In genomic region chr8:105484392-105484791, GRCm38 (mm10) we compare ENCODE assay signal across 8 mouse cellular contexts. TPM values are rescaled to one million over a fixed set of nuclear protein-coding genes. Genes with fewer than 3 reads are reported as not detected.
A peak's percentile ranks its signal among the peaks of the same experiment; 100 is the strongest.
DNase-seq lines count a peak whose midpoint lies in the region; ATAC-seq and TF ChIP-seq lines count a peak whose summit lies in the region.

No protein-coding gene starts in this region.

- DNase-seq in layer of hippocampus, postnatal 10 days (ENCODE audit: low spot score in 2 of 2) = peak; percentile 56 to 68
- no peak for DNase-seq in layer of hippocampus, postnatal 36 days
- DNase-seq in Patski (ENCODE audit: low read depth, low spot score) = peak; percentile 88
- DNase-seq in forebrain, embryonic 14.5 days (ENCODE audit: low spot score) = peak; percentile 34
- DNase-seq in kidney, adult 11 months = peak; percentile 84
- DNase-seq in ovary, postnatal 36 days (ENCODE audit: low spot score) = peak; percentile 82
- DNase-seq in left cerebral cortex, postnatal 36 days (ENCODE audit: low spot score in 2 of 2) = no peak

- no peak overlapping the region for H3K4me2 ChIP-seq in forebrain, embryonic 14.5 days (ENCODE audit: low read length)
- H3K4me2 ChIP-seq in lung, embryonic 16.5 days (ENCODE audit: low read depth, low read length) = no peak overlapping the region

- no peaks in the 10 kb centered on the region for H3K27me3 ChIP-seq in Patski
- no peaks in the 10 kb centered on the region for H3K27me3 ChIP-seq in forebrain, embryonic 14.5 days (replicated peaks; ENCODE audit: control insufficient read depth, insufficient read depth, low read length)
- H3K27me3 ChIP-seq in lung, embryonic 16.5 days (ENCODE audit: control insufficient read depth, insufficient read depth, low read depth, low read length) = no peaks in the 10 kb centered on the region

- peak; percentile 92 for TF ChIP-seq CTCF in Patski (IDR thresholded peaks at IDR 0.05)

- POLR2A ChIA-PET in Patski (lab: Charles Lee) = interaction anchor here (0.5 to 1.4 kb wide), 6 partner anchors 12 to 81 kb away, joined by 3 to 4 read pairs (median 3); partner anchors contain the start of genes Atp6v0d1 and Zdhhc1

- in situ Hi-C loops in Patski (cut with MboI; ENCODE audit: low pct_unique_long_range_greater_than_20kb) = no loop called here

- CTCF ChIA-PET in Patski (lab: Charles Lee) = interaction anchor here (0.8 to 3.5 kb wide), 21 partner anchors 9 to 106 kb away, joined by 3 to 21 read pairs (median 6); partner anchors contain the start of genes Atp6v0d1, Hsd11b2 and Tppp3

- 13% methylated on average over 2 of the region's 2 CpGs for WGBS in forebrain, embryonic 14.5 days
- WGBS in lung, embryonic 16.5 days = 51% methylated on average over 2 of the region's 2 CpGs

- no peak overlapping the region for H3K4me3 ChIP-seq in forebrain, embryonic 14.5 days (ENCODE audit: low read depth, low read length)
- no peak overlapping the region for H3K4me3 ChIP-seq in lung, embryonic 16.5 days (ENCODE audit: low read length)

- H3K9me3 ChIP-seq in forebrain, embryonic 14.5 days (replicated peaks; ENCODE audit: control insufficient read depth, low read length) = no peaks in the 10 kb centered on the region
- no peaks in the 10 kb centered on the region for H3K9me3 ChIP-seq in lung, embryonic 16.5 days (ENCODE audit: control insufficient read depth, low read length)

- H3K27ac ChIP-seq in forebrain, embryonic 14.5 days (ENCODE audit: low read depth, low read length) = no peak overlapping the region
- no peak overlapping the region for H3K27ac ChIP-seq in lung, embryonic 16.5 days (ENCODE audit: low read length)

- ATAC-seq in Patski = peak; percentile 71
- ATAC-seq in forebrain, embryonic 14.5 days = peak; percentile 40; the same call in 1 of the 2 replicates
- peak; percentile 59; the same call in 1 of the 2 replicates for ATAC-seq in lung, embryonic 16.5 days (ENCODE audit: low read depth)

- H3K4me1 ChIP-seq in forebrain, embryonic 14.5 days (ENCODE audit: control insufficient read depth, insufficient read depth, low read length) = no peaks in the 10 kb centered on the region
- H3K4me1 ChIP-seq in lung, embryonic 16.5 days (replicated peaks; ENCODE audit: control insufficient read depth, insufficient read depth, low read length) = peaks cover 5% of the 10 kb centered on the region; the same call in 1 of the 2 replicates

- intact Hi-C loops in left cerebral cortex, postnatal 36 days (cut with DNase I) = no loop called here

- H3K9ac ChIP-seq in forebrain, embryonic 14.5 days (ENCODE audit: low read length) = no peak overlapping the region
- no peak overlapping the region for H3K9ac ChIP-seq in lung, embryonic 16.5 days (ENCODE audit: low read length)

- H3K36me3 ChIP-seq in forebrain, embryonic 14.5 days (ENCODE audit: control insufficient read depth, insufficient read depth, low read length) = no peaks in the 10 kb centered on the region
- H3K36me3 ChIP-seq in lung, embryonic 16.5 days (ENCODE audit: control insufficient read depth, insufficient read depth, low read length) = no peaks in the 10 kb centered on the region

RNA-seq across cellular contexts. Expression of gene Zdhhc1, which starts 12.3 kb away (rescaled TPM):
- total RNA-seq in layer of hippocampus, postnatal 10 days (2021) = 10 to 100 TPM; 17.5 to 20.4 TPM
- 10 to 100 TPM; 32.8 to 37.6 TPM for total RNA-seq in layer of hippocampus, postnatal 36 days (2021)
- 68.3 TPM for polyA plus RNA-seq in Patski (2021)
- 15.5 and 22.0 TPM in 2 replicates for polyA plus RNA-seq in forebrain, embryonic 14.5 days (2014; fragmentation: Nextera tagmentation; extraction: Ambion mirVana)
- 48.3 and 48.4 TPM in 2 replicates for polyA plus RNA-seq in lung, embryonic 16.5 days (2015; fragmentation: Nextera tagmentation; extraction: Ambion mirVana)
- 10 to 100 TPM; 33.2 to 45.3 TPM for total RNA-seq in left cerebral cortex, postnatal 36 days (2021)

RNA-seq across cellular contexts. Expression of gene Tppp3, which starts 13.1 kb away (rescaled TPM):
- 10 to 100 TPM; 34.5 to 40.0 TPM for total RNA-seq in layer of hippocampus, postnatal 10 days (2021)
- total RNA-seq in layer of hippocampus, postnatal 36 days (2021) = 10 to 100 TPM; 31.9 TPM
- 2.7 TPM for polyA plus RNA-seq in Patski (2021)
- 49.2 and 57.0 TPM in 2 replicates for polyA plus RNA-seq in forebrain, embryonic 14.5 days (2014; fragmentation: Nextera tagmentation; extraction: Ambion mirVana)
- polyA plus RNA-seq in lung, embryonic 16.5 days (2015; fragmentation: Nextera tagmentation; extraction: Ambion mirVana) = 83.3 and 110 TPM in 2 replicates
- total RNA-seq in left cerebral cortex, postnatal 36 days (2021) = 10 to 100 TPM; 36.1 to 46.4 TPM

RNA-seq across cellular contexts. Expression of gene Hsd11b2, which starts 34.2 kb away (rescaled TPM):
- under 1 TPM in 1 of 2 experiments, not detected in 1; 0.18 TPM for total RNA-seq in layer of hippocampus, postnatal 10 days (2021)
- not detected for total RNA-seq in layer of hippocampus, postnatal 36 days (2021)
- 8.2 TPM for polyA plus RNA-seq in Patski (2021)
- 1.1 and 1.8 TPM in 2 replicates for polyA plus RNA-seq in forebrain, embryonic 14.5 days (2014; fragmentation: Nextera tagmentation; extraction: Ambion mirVana)
- 1.6 and 2.2 TPM in 2 replicates for polyA plus RNA-seq in lung, embryonic 16.5 days (2015; fragmentation: Nextera tagmentation; extraction: Ambion mirVana)
- under 1 TPM in 1 of 2 experiments, not detected in 1; 0.20 TPM for total RNA-seq in left cerebral cortex, postnatal 36 days (2021)

Comparison
In these comparisons a context has a peak if more than half of its experiments do, and no peak if none do; other contexts are left out.
1. DNase-seq: peak in layer of hippocampus, postnatal 10 days (2 of 2), Patski (single experiment), forebrain, embryonic 14.5 days (single experiment), kidney, adult 11 months (single experiment) and ovary, postnatal 36 days (single experiment); none in layer of hippocampus, postnatal 36 days (0 of 2) and left cerebral cortex, postnatal 36 days (0 of 2).
2. Peak in every context shown above with its lines, with median percentiles within 50 percentile points of each other: ATAC-seq.